Mouse (Mus musculus) limb, embryonic 14.5 days (tissue): ENCODE data around the gene Cirbp. TPM values are rescaled to one million over a fixed set of nuclear protein-coding genes. Genes with fewer than 3 reads are reported as not detected.

Experiments
- ATAC-seq: fragments of 200-750 bp; cut with Nextera tagmentation; 2 replicates; pipeline ENCODE4 v1.8.0; 2017; ENCODE audit warnings: low read depth, moderate number of reproducible peaks, moderate TSS enrichment; ENCODE audit not compliant: low FRiP score
- DNase-seq: peaks from one replicate; pipeline ENCODE4 v3.0.0-alpha.2; 2015; ENCODE audit warnings: low spot score
- H3K27ac ChIP-seq: fragments of 300-500 bp; sonication (generic); replicated peaks from 2 replicates; pipeline ENCODE4 v1.5.1; 2014; ENCODE audit warnings: low read depth, mild to moderate bottlenecking, low read length, moderate library complexity, mixed read lengths
- H3K27me3 ChIP-seq: fragments of 300-500 bp; sonication (generic); 2 replicates; pipeline ENCODE4 v1.6.1; 2014; ENCODE audit warnings: low read length, mixed read lengths; ENCODE audit not compliant: control insufficient read depth, insufficient read depth
- H3K36me3 ChIP-seq: fragments of 300-500 bp; sonication (generic); 2 replicates; pipeline ENCODE4 v1.6.1; 2014; ENCODE audit warnings: mild to moderate bottlenecking, low read length, moderate library complexity, mixed read lengths; ENCODE audit not compliant: control insufficient read depth, insufficient read depth
- H3K4me1 ChIP-seq: fragments of 300-500 bp; sonication (generic); 2 replicates; pipeline ENCODE4 v1.6.1; 2014; ENCODE audit warnings: antibody characterized with exemption, low read length, mixed read lengths; ENCODE audit not compliant: control insufficient read depth, insufficient read depth
- H3K4me2 ChIP-seq: fragments of 300-500 bp; sonication (generic); replicated peaks from 2 replicates; pipeline ENCODE4 v1.6.1; 2014; ENCODE audit warnings: low read depth, mild to moderate bottlenecking, low read length, moderate library complexity; ENCODE audit not compliant: severe bottlenecking
- H3K4me3 ChIP-seq: fragments of 300-500 bp; sonication (generic); replicated peaks from 2 replicates; pipeline ENCODE4 v1.5.1; 2014; ENCODE audit warnings: low read length
- H3K9ac ChIP-seq: fragments of 300-500 bp; sonication (generic); 2 replicates; pipeline ENCODE4 v1.6.1; 2014; ENCODE audit warnings: mild to moderate bottlenecking, low read depth, low read length, moderate library complexity; ENCODE audit not compliant: severe bottlenecking
- H3K9me3 ChIP-seq: fragments of 300-500 bp; sonication (generic); 2 replicates; pipeline ENCODE4 v1.6.1; 2016; ENCODE audit warnings: low read length; ENCODE audit not compliant: control insufficient read depth
- POLR2A ChIP-seq: fragments of 200-500 bp; IDR thresholded peaks from 2 replicates; pipeline ENCODE4 v1.8.0; 2012; ENCODE audit warnings: inconsistent platforms, mild to moderate bottlenecking, moderate library complexity, borderline replicate concordance; ENCODE audit not compliant: insufficient read depth, insufficient read length; ENCODE audit errors: extremely low read depth
- WGBS: fragments of 180-500 bp; shearing (Covaris S2); extraction: QIAGEN DNeasy Blood & Tissue Kit; methylation state at CpG from one replicate; pipeline ENCODE4 v1.1.7; 2014; 5-methylcytosine and 5-hydroxymethylcytosine counted together
- polyA plus RNA-seq, 2 experiments: library from polyadenylated mRNA; depleted of rRNA in 1 of 2; stranded (reverse) in 1 of 2; unstranded in 1 of 2; fragments of >200 nt; fragmentation: Nextera tagmentation in 1 of 2; extraction: Ambion mirVana in 1 of 2; gene quantifications; 2 replicates each; pipeline versions ENCODE4 v1.2.1 to v1.2.3; 2012 to 2014

Gene Cirbp
- polyA plus RNA-seq, 2 experiments, result 101 to 289 TPM

DNA sequence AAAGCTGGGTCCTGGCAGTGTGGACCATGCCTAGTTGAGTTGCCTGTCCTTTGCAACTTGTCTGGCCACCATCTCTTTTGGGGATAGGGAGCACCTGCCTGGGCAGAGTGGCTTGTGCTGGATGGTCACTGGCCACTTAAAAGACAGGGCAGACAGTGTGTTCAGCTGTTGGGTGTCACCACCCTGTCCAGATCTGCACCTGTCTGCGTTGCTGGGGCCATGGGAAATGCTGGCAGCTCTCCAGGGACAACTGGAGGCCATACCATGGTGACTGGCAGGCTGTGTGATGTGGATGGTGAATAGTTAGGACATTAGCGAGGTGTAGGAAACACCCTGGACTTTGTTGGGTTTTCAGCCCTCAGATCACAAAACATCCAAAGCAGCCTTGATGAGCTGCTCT, 45.6 kb upstream of the Cirbp start:
- no peak overlapping the region for H3K4me3 ChIP-seq
- 67% methylated on average over 2 of the region's 2 CpGs for WGBS
- peaks cover 47% of the 10 kb centered on the region for H3K36me3 ChIP-seq
- ATAC-seq (no peak), DNase-seq (no peak)
- peaks cover 19% of the 10 kb centered on the region for H3K4me1 ChIP-seq
- no peaks in the 10 kb centered on the region for H3K27me3 ChIP-seq
- no peak overlapping the region for H3K4me2 ChIP-seq
- TF ChIP-seq POLR2A, result no peak
- no peak overlapping the region for H3K27ac ChIP-seq
- H3K9ac ChIP-seq, result no peak overlapping the region
- H3K9me3 ChIP-seq, result no peaks in the 10 kb centered on the region

DNA sequence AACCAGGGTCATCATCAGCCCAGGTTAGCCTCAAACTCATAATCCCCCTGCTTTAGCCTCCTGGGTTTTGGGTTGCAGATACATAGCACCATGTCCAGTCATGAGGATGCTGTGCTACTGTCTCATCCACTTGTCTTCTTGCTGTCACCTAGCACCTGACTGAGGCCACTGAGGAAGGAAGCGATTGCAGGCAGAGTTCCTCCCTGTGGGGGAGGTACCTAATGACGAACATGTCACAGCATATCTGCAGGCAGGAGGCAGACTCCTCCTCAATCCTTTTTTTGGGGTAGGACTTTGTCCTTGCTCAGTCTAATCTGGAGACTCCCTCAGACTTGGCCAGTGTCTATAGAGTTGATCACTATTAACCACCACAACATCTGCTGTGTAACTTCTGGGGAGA, 44.1 kb upstream of the Cirbp start:
- DNase-seq (no peak), ATAC-seq (no peak)
- Histone ChIP-seq H3K9me3 (no peaks in the 10 kb centered on the region), H3K4me1 (peaks cover 19% of the 10 kb centered on the region), H3K4me3 (no peak overlapping the region), H3K27ac (no peak overlapping the region), H3K36me3 (peaks cover 62% of the 10 kb centered on the region), H3K27me3 (no peaks in the 10 kb centered on the region), H3K4me2 (no peak overlapping the region), H3K9ac (no peak overlapping the region)
- TF ChIP-seq POLR2A, result no peak
- 79% methylated on average over 2 of the region's 2 CpGs for WGBS

DNA sequence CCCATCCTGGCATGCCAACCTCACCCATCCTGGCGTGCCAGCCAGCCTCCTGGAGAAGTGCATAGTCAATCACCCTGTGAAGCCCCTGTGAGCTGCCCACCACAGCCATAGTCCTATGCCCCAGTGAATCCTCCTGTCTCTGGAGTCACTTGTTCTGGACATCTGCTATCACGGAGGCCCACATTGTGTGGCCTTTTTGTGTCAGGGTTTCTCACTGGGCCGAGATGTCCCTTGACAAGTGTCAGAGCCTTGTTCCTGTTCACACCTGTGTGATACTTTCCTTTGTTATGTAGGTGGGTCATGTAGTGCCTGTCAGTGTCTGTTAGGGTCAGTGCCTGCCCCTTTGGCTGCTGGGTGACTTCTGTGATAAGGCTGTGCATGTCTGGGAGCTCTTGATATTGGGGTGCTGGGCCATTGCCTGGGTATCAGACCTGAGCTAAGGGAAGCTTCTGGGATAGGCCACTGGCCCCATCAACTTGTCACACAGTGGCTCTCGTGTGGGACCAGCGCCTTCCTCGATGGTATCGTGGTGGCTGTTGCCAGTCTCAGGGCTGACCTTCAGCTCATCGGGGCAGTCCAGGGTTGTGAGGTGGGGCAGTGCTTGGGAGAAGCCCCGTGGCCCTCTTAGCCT, 41.7 kb upstream of the Cirbp start:
- no peak for ATAC-seq
- WGBS, result 85% methylated on average over 9 of the region's 9 CpGs
- no peak overlapping the region for H3K9ac ChIP-seq

DNA sequence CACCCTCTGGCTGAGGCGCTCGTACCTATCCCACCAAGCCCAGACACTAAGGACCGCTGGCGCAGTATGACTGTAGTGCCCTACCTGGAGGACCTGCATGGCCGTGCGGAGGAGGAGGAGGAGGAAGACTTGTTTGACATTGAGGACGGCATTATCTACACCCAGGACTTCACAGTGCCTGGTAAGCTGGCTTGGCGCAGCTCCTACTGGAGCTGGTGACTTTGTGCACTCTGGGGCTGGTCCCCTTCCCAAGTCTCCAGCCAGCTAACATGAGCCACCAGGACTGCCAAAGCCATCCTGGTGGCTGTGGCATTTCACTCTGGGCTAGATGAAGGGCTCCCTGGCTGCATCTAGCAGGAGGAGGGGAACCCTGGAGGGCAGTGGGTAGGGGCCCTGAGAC, 37.9 kb upstream of the Cirbp start:
- ATAC-seq (no peak), DNase-seq (no peak)
- no peak for TF ChIP-seq POLR2A
- no peak overlapping the region for H3K4me3 ChIP-seq
- no peak overlapping the region for H3K9ac ChIP-seq
- H3K36me3 ChIP-seq, result peaks cover 86% of the 10 kb centered on the region
- no peaks in the 10 kb centered on the region for H3K27me3 ChIP-seq
- 92% methylated on average over 7 of the region's 8 CpGs for WGBS
- no peak overlapping the region for H3K27ac ChIP-seq
- H3K4me1 ChIP-seq, result peaks cover 10% of the 10 kb centered on the region; the same call in 1 of the 2 replicates
- no peaks in the 10 kb centered on the region for H3K9me3 ChIP-seq
- no peak overlapping the region for H3K4me2 ChIP-seq

More for the DNA sequence above, 41.7 kb upstream of the Cirbp start:
- peaks cover 70% of the 10 kb centered on the region for H3K36me3 ChIP-seq
- no peak overlapping the region for H3K27ac ChIP-seq
- no peak for TF ChIP-seq POLR2A
- no peak overlapping the region for H3K4me2 ChIP-seq
- no peaks in the 10 kb centered on the region for H3K9me3 ChIP-seq
- H3K27me3 ChIP-seq, result no peaks in the 10 kb centered on the region
- H3K4me1 ChIP-seq, result no peaks in the 10 kb centered on the region
- no peak overlapping the region for H3K4me3 ChIP-seq
- no peak for DNase-seq

DNA sequence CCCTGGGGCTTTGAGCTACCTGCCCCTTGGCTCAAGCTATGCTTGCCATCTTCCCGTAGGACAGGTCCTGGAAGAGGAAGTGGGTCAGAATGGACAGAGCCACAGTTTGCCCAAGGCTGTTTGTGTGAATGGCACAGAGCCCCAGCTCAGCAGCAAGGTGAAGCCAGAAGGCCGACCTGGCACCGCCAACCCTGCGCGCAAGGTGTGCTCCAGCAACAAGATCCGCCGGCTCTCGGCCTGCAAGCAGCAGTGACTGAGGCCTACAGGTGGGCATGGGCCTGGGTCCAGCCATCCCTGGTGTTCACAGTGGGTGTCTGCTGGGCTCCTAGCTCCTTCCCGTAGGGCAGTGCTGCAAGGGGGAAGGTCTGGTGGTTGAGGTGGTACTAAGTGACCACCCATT, 35.9 kb upstream of the Cirbp start:
- Histone ChIP-seq H3K9me3 (no peaks in the 10 kb centered on the region), H3K4me1 (peaks cover 10% of the 10 kb centered on the region; the same call in 1 of the 2 replicates), H3K9ac (no peak overlapping the region), H3K4me2 (no peak overlapping the region), H3K27ac (no peak overlapping the region), H3K27me3 (no peaks in the 10 kb centered on the region), H3K4me3 (no peak overlapping the region), H3K36me3 (peaks cover 98% of the 10 kb centered on the region)
- no peak for DNase-seq
- no peak for TF ChIP-seq POLR2A
- 91% methylated on average over 9 of the region's 9 CpGs for WGBS
- ATAC-seq, result no peak
